Mouse (Mus musculus) midbrain, postnatal 0 days (tissue): Measurements from ENCODE around the gene Snd1. TPM values are rescaled to one million over a fixed set of nuclear protein-coding genes. Genes with fewer than 3 reads are reported as not detected.

ENCODE experiments used
- ATAC-seq: fragments of 200-750 bp; cut with Nextera tagmentation; 2 replicates; pipeline ENCODE4 v1.8.0; 2017; ENCODE audit warnings: moderate number of reproducible peaks, mild to moderate bottlenecking, moderate TSS enrichment, moderate library complexity; ENCODE audit not compliant: low FRiP score
- DNase-seq: peaks from one replicate; pipeline ENCODE4 v3.0.0-alpha.2; 2015; ENCODE audit warnings: low spot score
- H3K27ac ChIP-seq: fragments of 300-500 bp; sonication (generic); 2 replicates; pipeline ENCODE4 v1.5.1; 2014; ENCODE audit warnings: low read depth, mild to moderate bottlenecking, low read length, mixed read lengths
- H3K27me3 ChIP-seq: fragments of 300-500 bp; sonication (generic); 2 replicates; pipeline ENCODE4 v1.6.1; 2014; ENCODE audit warnings: low read length, control low read depth, mixed read lengths; ENCODE audit not compliant: insufficient read depth
- H3K36me3 ChIP-seq: fragments of 300-500 bp; sonication (generic); 2 replicates; pipeline ENCODE4 v1.6.1; 2014; ENCODE audit warnings: low read length, control low read depth, mixed read lengths; ENCODE audit not compliant: insufficient read depth
- H3K4me1 ChIP-seq: fragments of 300-500 bp; sonication (generic); 2 replicates; pipeline ENCODE4 v1.6.1; 2014; ENCODE audit warnings: mild to moderate bottlenecking, control low read depth, antibody characterized with exemption, low read length, mixed read lengths; ENCODE audit not compliant: insufficient read depth
- H3K4me2 ChIP-seq: fragments of 300-500 bp; sonication (generic); 2 replicates; pipeline ENCODE4 v1.6.1; 2014; ENCODE audit warnings: low read depth, mild to moderate bottlenecking, low read length, mixed read lengths; ENCODE audit not compliant: poor library complexity, severe bottlenecking
- H3K4me3 ChIP-seq: fragments of 300-500 bp; sonication (generic); 2 replicates; pipeline ENCODE4 v1.5.1; 2014; ENCODE audit warnings: low read depth, mild to moderate bottlenecking, low read length, moderate library complexity
- H3K9ac ChIP-seq: fragments of 300-500 bp; sonication (generic); replicated peaks from 2 replicates; pipeline ENCODE4 v1.6.1; 2014; ENCODE audit warnings: mild to moderate bottlenecking, low read length, moderate library complexity, mixed read lengths; ENCODE audit not compliant: poor library complexity, severe bottlenecking
- H3K9me3 ChIP-seq: fragments of 300-500 bp; sonication (generic); 2 replicates; pipeline ENCODE4 v1.6.1; 2016; ENCODE audit warnings: low read length, control low read depth
- CTCF ChIP-seq: IDR thresholded peaks from 2 replicates; pipeline ENCODE4 v1.5.1; 2016; ENCODE audit warnings: antibody characterized with exemption, mild to moderate bottlenecking
- WGBS: fragments of 180-500 bp; shearing (Covaris S2); extraction: QIAGEN DNeasy Blood & Tissue Kit; methylation state at CpG from one replicate; pipeline ENCODE4 v1.1.7; 2014; 5-methylcytosine and 5-hydroxymethylcytosine counted together
- polyA plus RNA-seq: library from polyadenylated mRNA; unstranded; fragments of >200 nt; fragmentation: Nextera tagmentation; extraction: Ambion mirVana; gene quantifications from 2 replicates; pipeline ENCODE4 v1.2.1, GENCODE M21; 2015
- total RNA-seq: library from RNA; depleted of rRNA; stranded (reverse); fragments of >200 nt; gene quantifications from 2 replicates; pipeline ENCODE4 v1.2.3, GENCODE M21; 2014

Snd1 gene
- total and polyA plus RNA-seq, 2 experiments from 2014 or later: 70.6 to 81.1 TPM

DNA sequence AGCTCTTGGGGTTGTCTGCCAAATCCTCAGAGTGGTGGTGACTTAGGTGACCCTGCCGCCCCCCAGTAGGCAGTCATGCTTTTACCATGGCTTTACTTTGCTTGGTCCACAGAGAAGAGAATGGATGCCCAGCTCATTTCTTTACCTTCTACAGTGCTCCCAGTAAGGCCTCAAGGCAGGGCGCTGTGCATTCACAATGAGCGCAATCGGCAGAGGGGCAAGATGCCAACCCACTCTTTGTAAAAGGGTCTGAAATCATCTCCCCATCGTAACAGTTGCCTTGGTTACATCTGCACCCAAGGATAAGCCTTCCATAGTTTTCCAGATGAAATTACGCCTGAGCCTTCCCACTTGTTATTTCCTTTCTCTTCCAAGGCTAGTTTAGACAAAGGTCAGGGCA is 415.5 kb downstream of the Snd1 start:
- peaks cover 10% of the 10 kb centered on the region; the same call in 1 of the 2 replicates for H3K4me1 ChIP-seq
- H3K4me3 ChIP-seq: no peak overlapping the region
- DNase-seq (peak; percentile 79), ATAC-seq (peak; percentile 29)
- H3K27me3 ChIP-seq: no peaks in the 10 kb centered on the region
- H3K4me2 ChIP-seq: no peak overlapping the region
- no peaks in the 10 kb centered on the region for H3K9me3 ChIP-seq
- no peak overlapping the region for H3K9ac ChIP-seq
- 0 out of 2 replicates have a peak, but pooled peaks cover 17% of the 10 kb centered on the region for H3K36me3 ChIP-seq
- no peak for TF ChIP-seq CTCF
- peak overlapping the region; percentile 51; the same call in 1 of the 2 replicates for H3K27ac ChIP-seq
- whole genome bisulfite sequencing: 40% methylated on average over 6 of the region's 6 CpGs

DNA sequence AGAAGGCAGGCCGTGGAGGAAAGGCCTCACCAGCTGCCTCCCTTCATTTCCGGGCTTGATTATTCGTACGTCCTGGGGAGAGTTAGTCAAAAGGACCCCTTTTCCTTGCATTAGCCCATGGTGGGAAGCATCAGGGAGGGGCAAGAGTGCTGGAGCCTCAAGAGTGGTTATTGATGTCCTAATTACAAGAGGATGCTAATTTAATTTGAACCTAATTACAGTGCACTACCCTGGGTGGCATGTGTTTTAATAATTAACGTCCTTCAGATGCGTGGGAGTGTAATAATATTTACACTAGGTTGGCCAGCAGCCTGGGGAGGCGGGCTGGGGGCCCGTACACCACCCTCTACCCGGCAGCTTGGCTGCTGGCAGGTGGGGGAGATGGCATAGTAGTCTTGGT is 416.5 kb downstream of the Snd1 start:
- H3K27ac ChIP-seq: no peak overlapping the region
- H3K4me2 ChIP-seq: no peak overlapping the region
- ATAC-seq (no peak), DNase-seq (no peak)
- WGBS: 44% methylated on average over 9 of the region's 9 CpGs
- no peak overlapping the region for H3K9ac ChIP-seq
- H3K27me3 ChIP-seq: no peaks in the 10 kb centered on the region
- no peak overlapping the region for H3K4me3 ChIP-seq
- no peak for TF ChIP-seq CTCF
- H3K36me3 ChIP-seq: 0 out of 2 replicates have a peak, but pooled peaks cover 9% of the 10 kb centered on the region
- H3K9me3 ChIP-seq: no peaks in the 10 kb centered on the region
- H3K4me1 ChIP-seq: peaks cover 10% of the 10 kb centered on the region; the same call in 1 of the 2 replicates

DNA sequence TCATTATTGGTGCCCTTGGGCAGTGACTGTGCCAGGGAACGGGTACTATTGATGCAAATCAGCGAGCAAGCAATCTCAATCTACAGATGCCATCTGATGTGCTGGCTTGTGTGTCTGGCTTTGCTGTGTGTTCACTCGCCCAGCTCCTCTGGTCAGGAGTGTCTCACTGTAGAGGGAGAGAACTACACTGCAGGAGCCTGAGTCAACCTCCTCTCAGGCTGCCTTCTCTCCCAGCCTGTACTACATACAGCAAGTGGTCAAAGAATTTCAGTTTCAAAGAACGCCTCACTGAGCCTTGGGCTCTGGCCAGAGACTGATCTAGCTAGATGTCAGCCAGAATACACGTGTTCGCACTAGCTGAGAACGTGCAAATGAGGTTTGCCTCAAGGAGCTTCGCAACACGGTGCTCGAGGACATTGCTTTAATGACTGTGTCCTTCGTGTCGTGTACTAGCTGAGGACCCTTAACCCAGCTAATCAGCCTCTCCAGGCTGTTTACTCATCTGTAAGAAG is 420.1 kb downstream of the Snd1 start:
- H3K4me2 ChIP-seq: no peak overlapping the region
- DNase-seq (no peak), ATAC-seq (no peak)
- H3K27ac ChIP-seq: no peak overlapping the region
- H3K9ac ChIP-seq: no peak overlapping the region
- H3K4me3 ChIP-seq: no peak overlapping the region
- 65% methylated on average over 12 of the region's 12 CpGs for WGBS
- H3K27me3 ChIP-seq: no peaks in the 10 kb centered on the region
- H3K9me3 ChIP-seq: no peaks in the 10 kb centered on the region
- H3K36me3 ChIP-seq: no peaks in the 10 kb centered on the region
- TF ChIP-seq CTCF: no peak
- H3K4me1 ChIP-seq: peaks cover 10% of the 10 kb centered on the region; the same call in 1 of the 2 replicates

DNA sequence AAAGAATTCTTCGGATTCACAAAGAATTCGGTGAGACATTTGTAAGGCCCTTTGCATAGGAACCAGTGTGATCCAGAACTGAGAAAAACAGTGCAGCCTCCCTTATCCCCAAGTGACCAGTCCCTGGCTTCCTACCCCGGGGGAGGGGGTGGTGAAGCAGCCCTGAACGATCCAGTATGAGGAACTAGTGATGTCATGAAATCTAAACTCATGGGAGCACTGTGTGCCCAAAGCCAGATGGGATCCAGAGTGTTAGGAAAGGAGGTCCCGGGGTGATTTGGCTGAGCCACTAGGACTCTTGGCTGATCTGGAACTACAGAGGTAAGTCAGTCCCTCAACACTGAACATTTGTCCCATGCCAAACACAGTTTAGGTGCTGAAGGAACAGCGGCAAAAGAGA is 420.8 kb downstream of the Snd1 start:
- H3K36me3 ChIP-seq: no peaks in the 10 kb centered on the region
- WGBS: 81% methylated on average over 6 of the region's 6 CpGs
- H3K27ac ChIP-seq: no peak overlapping the region
- TF ChIP-seq CTCF: no peak
- ATAC-seq (no peak), DNase-seq (no peak)
- H3K4me1 ChIP-seq: peaks cover 3% of the 10 kb centered on the region; the same call in 1 of the 2 replicates
- no peaks in the 10 kb centered on the region for H3K9me3 ChIP-seq
- H3K9ac ChIP-seq: no peak overlapping the region
- H3K27me3 ChIP-seq: no peaks in the 10 kb centered on the region
- H3K4me3 ChIP-seq: no peak overlapping the region
- H3K4me2 ChIP-seq: no peak overlapping the region

DNA sequence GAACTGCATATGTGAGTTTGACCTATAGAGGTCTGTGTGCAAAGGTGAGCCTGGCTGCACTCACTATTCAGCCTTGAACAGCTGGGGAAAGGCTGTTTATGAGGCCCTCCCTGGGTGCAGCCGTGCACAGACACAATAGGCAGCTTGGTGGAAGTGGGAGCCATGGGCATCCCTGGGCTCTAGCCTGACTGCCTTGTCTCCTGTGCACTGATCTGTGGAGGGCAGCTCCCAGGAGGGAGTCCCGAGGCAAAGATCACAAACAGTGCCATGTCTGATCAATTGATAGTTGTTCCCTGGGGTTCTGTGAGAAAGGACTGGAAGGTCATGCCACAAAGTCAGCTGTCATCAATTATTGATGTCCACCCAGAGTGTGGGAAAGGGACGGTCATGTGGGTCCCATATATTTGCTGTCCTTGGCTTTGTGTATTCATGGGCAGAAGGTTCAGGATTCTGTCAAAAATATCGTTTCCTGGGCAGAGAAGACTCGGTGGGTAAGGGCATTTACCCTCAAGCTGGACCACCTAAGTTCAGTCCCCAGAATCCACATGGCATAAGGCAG is 421.9 kb downstream of the Snd1 start:
- H3K27ac ChIP-seq: no peak overlapping the region
- no peaks in the 10 kb centered on the region for H3K36me3 ChIP-seq
- H3K9me3 ChIP-seq: no peaks in the 10 kb centered on the region
- no peak overlapping the region for H3K4me2 ChIP-seq
- H3K27me3 ChIP-seq: no peaks in the 10 kb centered on the region
- no peak for DNase-seq
- TF ChIP-seq CTCF: no peak
- no peak overlapping the region for H3K9ac ChIP-seq
- 49% methylated on average over 5 of the region's 5 CpGs for WGBS
- no peaks in the 10 kb centered on the region for H3K4me1 ChIP-seq
- no peak overlapping the region for H3K4me3 ChIP-seq
- ATAC-seq: no peak

DNA sequence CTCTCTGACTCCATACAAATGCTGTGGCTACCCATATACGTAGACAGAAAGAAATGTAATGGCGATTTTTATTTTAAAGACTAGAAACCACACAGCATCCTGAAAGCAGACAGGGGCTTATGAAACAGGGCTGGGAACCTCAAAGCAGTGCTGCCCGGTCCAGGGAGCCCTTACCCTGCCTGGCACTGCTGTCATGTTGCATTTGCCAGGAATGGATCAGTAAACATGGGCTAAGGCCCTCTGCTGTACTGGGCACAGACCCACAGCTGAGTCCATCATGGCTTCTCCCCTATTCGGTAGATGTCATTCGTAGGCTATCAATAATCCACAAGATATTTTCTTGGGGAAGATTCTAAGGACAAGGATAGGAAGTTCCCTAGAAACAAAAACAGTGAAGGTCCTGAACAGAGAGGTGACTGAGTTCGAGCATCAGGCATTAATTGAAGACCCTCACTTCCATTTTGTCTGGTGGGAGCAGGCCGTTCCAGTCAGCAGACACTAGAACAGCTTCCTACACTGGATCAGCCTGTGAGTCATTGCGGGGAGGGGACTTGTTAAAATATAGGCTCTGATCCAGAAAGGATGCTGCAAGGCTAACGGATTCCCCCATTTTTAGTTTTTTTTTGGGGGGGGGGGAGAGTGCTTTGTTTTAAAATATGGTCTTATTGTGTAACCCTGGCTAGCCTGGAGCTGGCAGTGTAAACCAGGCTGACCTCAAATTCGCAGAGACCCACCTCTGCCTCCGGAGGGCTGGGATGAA is 422.6 kb downstream of the Snd1 start:
- Histone ChIP-seq H3K4me1 (no peaks in the 10 kb centered on the region), H3K4me2 (no peak overlapping the region), H3K9me3 (no peaks in the 10 kb centered on the region), H3K9ac (no peak overlapping the region), H3K27me3 (no peaks in the 10 kb centered on the region), H3K36me3 (no peaks in the 10 kb centered on the region), H3K4me3 (no peak overlapping the region), H3K27ac (no peak overlapping the region)
- TF ChIP-seq CTCF: no peak
- 66% methylated on average over 11 of the region's 11 CpGs for WGBS
- DNase-seq: no peak
- ATAC-seq: no peak
